Mouse (Mus musculus): Measurements from ENCODE around the gene Pgap2. TPM values are rescaled to one million over a fixed set of nuclear protein-coding genes. Genes with fewer than 3 reads are reported as not detected.

Gene Pgap2
- polyA plus RNA-seq (2014; fragmentation: Nextera tagmentation; extraction: Ambion mirVana), result 63.5 and 70.1 TPM in 2 replicates

DNA sequence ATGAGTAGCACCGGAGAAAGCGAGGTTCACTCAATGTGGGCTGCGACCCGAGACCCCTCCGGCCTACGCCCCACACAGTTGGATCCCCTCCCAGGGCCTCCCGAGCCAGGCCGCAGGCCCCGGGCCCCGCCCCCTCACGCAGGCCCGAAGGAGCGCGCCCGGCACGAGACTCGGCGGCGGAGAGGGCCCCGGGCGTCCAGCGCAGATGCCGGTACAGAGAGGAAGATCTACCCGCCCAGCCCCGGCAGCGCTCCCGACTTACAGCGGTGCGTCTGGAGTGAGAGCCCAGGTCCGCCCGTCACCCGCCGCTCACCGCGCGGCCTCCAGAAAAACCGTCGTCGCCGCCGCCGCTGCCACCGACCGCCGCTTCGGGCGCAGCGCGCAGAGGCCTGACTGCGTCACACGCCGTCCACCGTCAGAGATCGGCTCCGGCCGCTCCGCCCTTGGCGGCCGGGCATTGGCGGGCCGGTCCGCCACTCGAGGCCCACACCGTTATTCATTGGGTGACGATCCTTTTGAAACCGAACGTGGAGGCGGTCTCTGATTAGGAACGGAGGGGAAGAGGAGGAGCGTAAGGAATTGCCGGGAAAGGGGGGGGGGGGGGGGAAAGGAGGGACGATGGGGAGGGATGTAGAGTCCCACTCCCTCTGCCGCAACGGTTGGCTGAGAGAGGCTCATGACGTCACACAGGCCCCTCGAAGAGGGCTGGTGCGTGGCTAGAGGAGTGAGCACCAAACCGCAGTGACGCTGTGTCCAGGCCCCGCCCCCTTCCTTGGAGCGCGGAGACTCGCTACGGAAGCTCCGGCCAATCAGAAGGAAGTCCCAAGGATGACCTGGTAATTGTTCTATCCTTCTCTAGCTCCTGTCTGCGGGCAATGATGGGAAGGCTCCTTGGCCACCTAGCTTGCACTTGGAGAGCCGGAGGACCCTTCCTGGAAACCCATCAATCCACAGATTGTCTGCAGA lies at the start of gene Pgap2, which contains the start of gene Nup98:
Pgap2 (plus strand) TSS at position 453 of the 966 bp plus-strand sequence.
Nup98 (minus strand) TSS at position 421 of the 966 bp plus-strand sequence.
- under 1% methylated on average over 59 of the region's 87 CpGs for WGBS
- ATAC-seq (ENCODE audit: insufficient number of reproducible peaks, insufficient read depth, low FRiP score, low read depth), result peak; percentile 98

DNA sequence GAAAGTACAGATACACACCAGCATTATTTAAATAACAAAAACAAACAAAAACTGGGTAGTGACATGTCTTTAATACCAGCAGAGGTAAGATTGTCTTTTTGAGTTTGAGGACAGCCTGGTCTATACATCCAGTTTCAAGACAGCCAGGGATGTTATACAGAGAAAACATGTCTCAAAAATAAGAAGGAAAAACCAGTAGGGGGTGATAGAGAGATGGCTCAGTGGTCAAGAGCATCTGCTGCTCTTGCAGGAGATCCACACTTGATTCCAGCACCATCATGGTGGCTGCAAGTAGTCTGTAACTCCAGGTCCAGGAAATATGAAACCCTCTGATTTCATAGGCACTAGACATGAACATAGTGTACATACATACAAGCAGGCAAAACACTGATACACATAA lies 39.7 kb upstream of the Pgap2 start:
- no peak overlapping the region for H3K27ac ChIP-seq (replicated peaks in 1 of 2; ENCODE audit: control insufficient read depth in 1 of 2, insufficient read depth in 1 of 2, low read depth in 2 of 2, low read length in 2 of 2)
- no peak overlapping the region for H3K4me3 ChIP-seq (ENCODE audit: control insufficient read depth in 1 of 2, insufficient read depth in 1 of 2, low read depth in 1 of 2, low read length in 2 of 2)
- ATAC-seq (ENCODE audit: insufficient number of reproducible peaks, insufficient read depth, low FRiP score, low read depth), result no peak
- no peaks in the 10 kb centered on the region for H3K9me3 ChIP-seq (ENCODE audit: control insufficient read depth, low read length)
- H3K9ac ChIP-seq (ENCODE audit: low read length), result no peak overlapping the region
- no peak overlapping the region for H3K4me2 ChIP-seq (ENCODE audit: low read length)
- no peaks in the 10 kb centered on the region for H3K4me1 ChIP-seq (ENCODE audit: control insufficient read depth in 2 of 2, insufficient read depth in 2 of 2, low read length in 2 of 2)
- peaks cover 59% of the 10 kb centered on the region for H3K36me3 ChIP-seq (ENCODE audit: control insufficient read depth, insufficient read depth, low read length)
- no peaks in the 10 kb centered on the region for H3K27me3 ChIP-seq (ENCODE audit: control insufficient read depth, insufficient read depth, low read length)

More for the DNA sequence above, at the start of gene Pgap2, which contains the start of gene Nup98:
- Histone ChIP-seq H3K36me3 (ENCODE audit: control insufficient read depth, insufficient read depth, low read length) (0 out of 2 replicates have a peak, but pooled peaks cover 4% of the 10 kb centered on the region), H3K9me3 (ENCODE audit: control insufficient read depth, low read length) (no peaks in the 10 kb centered on the region), H3K9ac (ENCODE audit: low read length) (peak within 1 kb of the TSS; percentile 93), H3K4me3 (ENCODE audit: control insufficient read depth in 1 of 2, insufficient read depth in 1 of 2, low read depth in 1 of 2, low read length in 2 of 2) (peak within 1 kb of the TSS; percentile 86 to 99), H3K4me1 (ENCODE audit: control insufficient read depth in 2 of 2, insufficient read depth in 2 of 2, low read length in 2 of 2) (peaks cover 3 to 12% of the 10 kb centered on the region in 2 experiments; a peak in 3 of 4 replicates), H3K27me3 (ENCODE audit: control insufficient read depth, insufficient read depth, low read length) (no peaks in the 10 kb centered on the region), H3K4me2 (ENCODE audit: low read length) (peak within 1 kb of the TSS; percentile 81), H3K27ac (replicated peaks in 1 of 2; ENCODE audit: control insufficient read depth in 1 of 2, insufficient read depth in 1 of 2, low read depth in 2 of 2, low read length in 2 of 2) (peak within 1 kb of the TSS; percentile 93 to 95)

DNA sequence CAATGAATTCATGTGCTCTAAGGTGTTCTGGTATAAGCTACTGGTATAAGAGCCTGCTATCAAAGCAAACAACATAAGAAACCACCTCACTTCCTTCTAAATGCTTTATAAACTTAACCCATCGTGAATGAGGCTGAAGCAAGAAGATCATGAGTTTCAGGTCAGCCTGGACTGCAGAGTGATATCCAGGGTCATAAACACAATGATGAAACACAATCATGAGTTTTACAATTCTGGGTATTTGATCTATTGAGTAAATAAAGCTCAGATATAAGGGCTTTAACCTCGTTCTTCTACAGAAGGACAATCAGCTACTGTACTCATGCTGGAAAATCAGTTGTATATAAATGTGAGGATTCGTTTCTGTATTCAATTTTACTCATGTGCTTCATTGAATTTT lies 26.2 kb upstream of the Pgap2 start:
- H3K4me3 ChIP-seq (ENCODE audit: control insufficient read depth in 1 of 2, insufficient read depth in 1 of 2, low read depth in 1 of 2, low read length in 2 of 2), result no peak overlapping the region
- no peaks in the 10 kb centered on the region for H3K9me3 ChIP-seq (ENCODE audit: control insufficient read depth, low read length)
- no peaks in the 10 kb centered on the region for H3K4me1 ChIP-seq (ENCODE audit: control insufficient read depth in 2 of 2, insufficient read depth in 2 of 2, low read length in 2 of 2)
- no peaks in the 10 kb centered on the region for H3K27me3 ChIP-seq (ENCODE audit: control insufficient read depth, insufficient read depth, low read length)
- H3K27ac ChIP-seq (replicated peaks in 1 of 2; ENCODE audit: control insufficient read depth in 1 of 2, insufficient read depth in 1 of 2, low read depth in 2 of 2, low read length in 2 of 2), result no peak overlapping the region
- 92% methylated on average over 3 of the region's 3 CpGs for WGBS
- peaks cover 92% of the 10 kb centered on the region for H3K36me3 ChIP-seq (ENCODE audit: control insufficient read depth, insufficient read depth, low read length)
- ATAC-seq (ENCODE audit: insufficient number of reproducible peaks, insufficient read depth, low FRiP score, low read depth), result no peak
- no peak overlapping the region for H3K9ac ChIP-seq (ENCODE audit: low read length)
- no peak overlapping the region for H3K4me2 ChIP-seq (ENCODE audit: low read length)

GRCm38 (mm10) chr7:102192356-102192755 lies 17.7 kb upstream of the Pgap2 start:
- WGBS, result 96% methylated on average over 1 of the region's 1 CpGs
- peaks cover 79% of the 10 kb centered on the region for H3K36me3 ChIP-seq (ENCODE audit: control insufficient read depth, insufficient read depth, low read length)
- no peaks in the 10 kb centered on the region for H3K4me1 ChIP-seq (ENCODE audit: control insufficient read depth in 2 of 2, insufficient read depth in 2 of 2, low read length in 2 of 2)
- H3K27ac ChIP-seq (replicated peaks in 1 of 2; ENCODE audit: control insufficient read depth in 1 of 2, insufficient read depth in 1 of 2, low read depth in 2 of 2, low read length in 2 of 2), result no peak overlapping the region
- no peaks in the 10 kb centered on the region for H3K9me3 ChIP-seq (ENCODE audit: control insufficient read depth, low read length)
- H3K4me3 ChIP-seq (ENCODE audit: control insufficient read depth in 1 of 2, insufficient read depth in 1 of 2, low read depth in 1 of 2, low read length in 2 of 2), result no peak overlapping the region
- H3K27me3 ChIP-seq (ENCODE audit: control insufficient read depth, insufficient read depth, low read length), result no peaks in the 10 kb centered on the region
- H3K9ac ChIP-seq (ENCODE audit: low read length), result no peak overlapping the region
- H3K4me2 ChIP-seq (ENCODE audit: low read length), result no peak overlapping the region
- ATAC-seq (ENCODE audit: insufficient number of reproducible peaks, insufficient read depth, low FRiP score, low read depth), result no peak

DNA sequence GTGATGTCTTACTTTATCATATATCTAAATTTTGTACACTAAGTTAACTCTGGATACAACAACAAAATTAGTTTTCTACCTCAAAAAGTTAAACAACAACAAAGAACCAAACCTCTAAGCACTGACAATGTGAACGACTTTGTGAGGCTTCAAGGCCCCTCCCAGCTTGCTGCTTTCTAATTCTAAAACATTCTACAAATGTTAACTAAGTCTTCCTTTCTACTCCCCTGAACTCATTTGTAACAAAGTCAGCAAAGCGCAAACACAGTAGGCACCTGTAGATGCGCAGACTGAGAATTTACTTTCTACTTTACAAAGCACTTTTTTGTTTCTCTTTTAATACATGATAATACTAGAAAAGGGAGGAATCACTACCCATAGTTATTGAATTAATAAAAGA lies 9.4 kb upstream of the Pgap2 start:
- Histone ChIP-seq H3K9me3 (ENCODE audit: control insufficient read depth, low read length) (no peaks in the 10 kb centered on the region), H3K36me3 (ENCODE audit: control insufficient read depth, insufficient read depth, low read length) (0 out of 2 replicates have a peak, but pooled peaks cover 2% of the 10 kb centered on the region), H3K27me3 (ENCODE audit: control insufficient read depth, insufficient read depth, low read length) (no peaks in the 10 kb centered on the region), H3K4me2 (ENCODE audit: low read length) (no peak overlapping the region), H3K27ac (replicated peaks in 1 of 2; ENCODE audit: control insufficient read depth in 1 of 2, insufficient read depth in 1 of 2, low read depth in 2 of 2, low read length in 2 of 2) (no peak overlapping the region), H3K4me1 (ENCODE audit: control insufficient read depth in 2 of 2, insufficient read depth in 2 of 2, low read length in 2 of 2) (no peaks in the 10 kb centered on the region; a peak in 1 of 4 replicates), H3K4me3 (ENCODE audit: control insufficient read depth in 1 of 2, insufficient read depth in 1 of 2, low read depth in 1 of 2, low read length in 2 of 2) (no peak overlapping the region), H3K9ac (ENCODE audit: low read length) (no peak overlapping the region)
- WGBS, result 84% methylated on average over 3 of the region's 3 CpGs
- no peak for ATAC-seq (ENCODE audit: insufficient number of reproducible peaks, insufficient read depth, low FRiP score, low read depth)

- Histone ChIP-seq H3K36me3 (ENCODE audit: control insufficient read depth, insufficient read depth, low read length) (0 out of 2 replicates have a peak, but pooled peaks cover 2% of the 10 kb centered on the region), H3K9me3 (ENCODE audit: control insufficient read depth, low read length) (no peaks in the 10 kb centered on the region), H3K9ac (ENCODE audit: low read length) (no peak overlapping the region), H3K4me2 (ENCODE audit: low read length) (no peak overlapping the region), H3K27ac (replicated peaks in 1 of 2; ENCODE audit: control insufficient read depth in 1 of 2, insufficient read depth in 1 of 2, low read depth in 2 of 2, low read length in 2 of 2) (no peak overlapping the region), H3K4me3 (ENCODE audit: control insufficient read depth in 1 of 2, insufficient read depth in 1 of 2, low read depth in 1 of 2, low read length in 2 of 2) (no peak overlapping the region), H3K27me3 (ENCODE audit: control insufficient read depth, insufficient read depth, low read length) (no peaks in the 10 kb centered on the region), H3K4me1 (ENCODE audit: control insufficient read depth in 2 of 2, insufficient read depth in 2 of 2, low read length in 2 of 2) (no peaks in the 10 kb centered on the region; a peak in 1 of 4 replicates)
- ATAC-seq (ENCODE audit: insufficient number of reproducible peaks, insufficient read depth, low FRiP score, low read depth), result no peak
Measured at GRCm38 (mm10) chr7:102200996-102201785, 8.8 kb upstream of the Pgap2 start.

DNA sequence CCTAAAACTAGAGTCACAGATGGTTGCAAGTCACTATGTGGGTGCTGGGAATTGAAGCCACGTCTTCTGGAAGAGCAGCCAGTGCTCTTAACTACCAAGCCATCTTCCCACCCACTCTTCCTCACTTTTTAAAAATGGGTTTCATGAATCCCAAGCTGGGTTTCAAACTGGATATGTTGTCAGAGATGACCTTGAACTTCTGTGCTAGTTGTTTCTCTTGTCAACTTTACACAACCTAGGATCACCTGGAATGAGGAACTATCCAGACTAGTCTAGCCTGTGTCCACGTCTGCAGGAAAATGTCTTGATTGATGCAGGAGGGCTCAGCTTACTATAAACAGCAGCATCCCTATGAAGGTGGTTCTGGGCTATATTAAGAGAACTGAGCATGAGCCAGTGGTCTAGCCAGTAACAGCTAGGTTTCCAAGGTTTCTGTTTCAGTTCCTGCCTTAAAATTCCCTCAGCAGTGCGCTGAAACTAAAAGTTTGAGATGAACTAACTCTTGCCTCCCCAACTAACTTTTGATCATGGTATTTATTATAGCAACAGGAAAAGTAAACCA lies 5.6 kb upstream of the Pgap2 start:
- Histone ChIP-seq H3K27ac (replicated peaks in 1 of 2; ENCODE audit: control insufficient read depth in 1 of 2, insufficient read depth in 1 of 2, low read depth in 2 of 2, low read length in 2 of 2) (no peak overlapping the region), H3K9me3 (ENCODE audit: control insufficient read depth, low read length) (no peaks in the 10 kb centered on the region), H3K36me3 (ENCODE audit: control insufficient read depth, insufficient read depth, low read length) (0 out of 2 replicates have a peak, but pooled peaks cover 6% of the 10 kb centered on the region), H3K4me3 (ENCODE audit: control insufficient read depth in 1 of 2, insufficient read depth in 1 of 2, low read depth in 1 of 2, low read length in 2 of 2) (no peak overlapping the region), H3K9ac (ENCODE audit: low read length) (no peak overlapping the region), H3K27me3 (ENCODE audit: control insufficient read depth, insufficient read depth, low read length) (no peaks in the 10 kb centered on the region), H3K4me1 (ENCODE audit: control insufficient read depth in 2 of 2, insufficient read depth in 2 of 2, low read length in 2 of 2) (peaks cover 3 to 9% of the 10 kb centered on the region in 2 experiments; a peak in 3 of 4 replicates), H3K4me2 (ENCODE audit: low read length) (no peak overlapping the region)
- WGBS, result 86% methylated on average over 3 of the region's 3 CpGs
- no peak for ATAC-seq (ENCODE audit: insufficient number of reproducible peaks, insufficient read depth, low FRiP score, low read depth)

Data from heart, embryonic 14.5 days (tissue).